Mouse (Mus musculus): ENCODE data around the gene Epop. TPM values are rescaled to one million over a fixed set of nuclear protein-coding genes. Genes with fewer than 3 reads are reported as not detected.

The Epop gene
- total RNA-seq, 2 experiments from 2014 or later, result 4.9 to 5.8 TPM

- no peak for DNase-seq
Measured at GRCm38 (mm10) chr11:97590227-97590960, 39.1 kb downstream of the Epop start.

GRCm38 (mm10) chr11:97589216-97589615, 40.3 kb downstream of the Epop start:
- DNase-seq, result no peak

- no peak for DNase-seq
Measured at GRCm38 (mm10) chr11:97585932-97586331, 43.6 kb downstream of the Epop start.

GRCm38 (mm10) chr11:97584476-97584875, 45.0 kb downstream of the Epop start:
- no peak for DNase-seq

- no peak for DNase-seq
Measured at GRCm38 (mm10) chr11:97579088-97579857, 50.2 kb downstream of the Epop start.

- no peak for DNase-seq
Measured at GRCm38 (mm10) chr11:97578286-97578685, 51.2 kb downstream of the Epop start.

Small RNA genes lying within 50 kb of the gene (microRNA-seq; reads per million reads assigned to microRNA genes)
- gene Gm24158, result not detected
- gene Mir6927, result 0.75 reads per million

Other genes starting within 250 kb of the Epop start
- 10 to 100 TPM; 28.6 to 37.3 TPM for gene Arhgap23, start 214.2 kb downstream of the Epop start, total RNA-seq (2021)
- gene 4933428G20Rik, start 129.4 kb downstream of the Epop start, total RNA-seq (2021), result under 1 TPM in 1 of 2 experiments, not detected in 1; 0.33 TPM
- 10 to 100 TPM in 1 of 2 experiments, 1 to 10 TPM in 1; 6.8 to 14.5 TPM for gene Srcin1, start 53.5 kb downstream of the Epop start, total RNA-seq (2021)
- gene Mllt6, start 33.7 kb upstream of the Epop start, total RNA-seq (2021), result 10 to 100 TPM; 38.6 to 41.5 TPM
- gene Cisd3, start 56.1 kb upstream of the Epop start, total RNA-seq (2021), result 100 to 1,000 TPM; 187 to 222 TPM
- 10 to 100 TPM; 25.7 to 28.5 TPM for gene Pcgf2, start 70.8 kb upstream of the Epop start, total RNA-seq (2021)
- 100 to 1,000 TPM; 227 to 235 TPM for gene Psmb3, start 73.7 kb upstream of the Epop start, total RNA-seq (2021)
- gene Pip4k2b, start 115.0 kb upstream of the Epop start, total RNA-seq (2021), result 10 to 100 TPM; 27.5 to 29.6 TPM
- gene Cwc25, start 136.9 kb upstream of the Epop start, total RNA-seq (2021), result 10 to 100 TPM; 20.2 to 26.3 TPM
- gene 1700001P01Rik, start 146.2 kb upstream of the Epop start, total RNA-seq (2021), result not detected
- 100 to 1,000 TPM; 851 to 921 TPM for gene Rpl23, start 152.7 kb upstream of the Epop start, total RNA-seq (2021)
- 100 to 1,000 TPM; 103 to 128 TPM for gene Lasp1, start 169.3 kb upstream of the Epop start, total RNA-seq (2021)
- 1 to 10 TPM; 2.8 to 3.6 TPM for gene B230217C12Rik, start 211.1 kb upstream of the Epop start, total RNA-seq (2021)

All from adrenal gland, postnatal 36 days (tissue).